Mouse (Mus musculus): ENCODE measurements around the gene Olfr464. TPM values are rescaled to one million over a fixed set of nuclear protein-coding genes. Genes with fewer than 3 reads are reported as not detected.

Gene Olfr464
- not detected for polyA plus RNA-seq (2014; fragmentation: Illumina TruSeq; extraction: RNeasy Lipid Tissue Mini Kit (QIAGEN cat#74804); ENCODE audit: insufficient read depth, low read depth, low replicate concordance)

DNA sequence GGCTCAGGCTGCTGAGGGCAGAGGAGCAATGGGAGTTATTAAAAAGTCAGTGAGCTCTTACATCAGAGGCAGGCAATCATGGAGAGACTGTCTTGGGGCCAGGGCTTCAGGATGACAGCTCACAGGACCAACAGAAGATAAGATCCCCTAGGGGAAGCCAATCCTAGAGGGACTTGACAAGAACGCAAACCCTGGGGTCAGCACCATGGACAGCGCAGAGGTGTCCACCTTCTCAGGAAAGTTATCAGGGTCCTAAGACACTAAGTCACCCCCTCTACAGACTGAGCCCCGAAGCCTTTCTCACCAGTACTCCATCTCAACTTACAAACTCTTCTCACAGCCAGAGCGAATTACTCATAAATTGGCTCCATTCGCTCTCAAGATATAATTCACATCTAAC lies at the start of gene Olfr464:
Gene Olfr464, minus strand, starts transcription at position 2 of the 400 bp plus-strand sequence.

DNA sequence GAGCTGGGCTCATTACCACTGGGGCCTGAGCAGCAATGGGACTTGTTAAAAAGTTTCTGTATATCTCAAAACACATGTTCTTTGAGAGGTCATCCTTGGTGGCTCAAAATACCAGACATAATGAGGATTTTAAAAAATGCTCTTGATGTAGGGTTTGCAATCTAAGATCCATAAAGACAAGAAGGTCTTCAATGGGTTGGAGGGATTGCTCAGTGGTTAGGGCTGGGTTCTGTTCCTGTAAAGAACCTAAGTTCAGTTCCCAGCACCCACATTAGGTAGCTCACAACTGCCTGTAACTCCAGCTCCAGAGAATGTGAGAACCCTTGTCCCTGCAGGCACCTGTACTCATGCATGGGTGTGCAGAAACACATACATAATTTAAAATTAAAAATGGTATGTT lies 23.5 kb downstream of the Olfr464 start, which contains the start of gene Olfr463:
Gene Olfr463, minus strand, starts transcription at position 101 of the 400 bp plus-strand sequence.

GRCm38 (mm10) chr11:87892168-87892567 lies 28.6 kb downstream of the Olfr464 start, which contains the start of gene Olfr462:
Gene Olfr462 (minus strand): TSS chr11:87892268.

GRCm38 (mm10) chr11:87875436-87875835 lies 45.3 kb downstream of the Olfr464 start, which contains the start of gene Epx:
Gene Epx (minus strand): TSS chr11:87875536.

Other genes with a start within 250 kb of the Olfr464 start
- 132 TPM for gene Supt4a, start 183.4 kb downstream of the Olfr464 start, polyA plus RNA-seq (2014; fragmentation: Illumina TruSeq; extraction: RNeasy Lipid Tissue Mini Kit (QIAGEN cat#74804); ENCODE audit: insufficient read depth, low read depth, low replicate concordance)
- 1.9 TPM for gene Tspoap1, start 160.4 kb downstream of the Olfr464 start, polyA plus RNA-seq (2014; fragmentation: Illumina TruSeq; extraction: RNeasy Lipid Tissue Mini Kit (QIAGEN cat#74804); ENCODE audit: insufficient read depth, low read depth, low replicate concordance)
- gene Mpo, start 127.4 kb downstream of the Olfr464 start, polyA plus RNA-seq (2014; fragmentation: Illumina TruSeq; extraction: RNeasy Lipid Tissue Mini Kit (QIAGEN cat#74804); ENCODE audit: insufficient read depth, low read depth, low replicate concordance) = not detected
- not detected for gene Lpo, start 92.7 kb downstream of the Olfr464 start, polyA plus RNA-seq (2014; fragmentation: Illumina TruSeq; extraction: RNeasy Lipid Tissue Mini Kit (QIAGEN cat#74804); ENCODE audit: insufficient read depth, low read depth, low replicate concordance)
- 2.8 TPM for gene Mks1, start 67.8 kb downstream of the Olfr464 start, polyA plus RNA-seq (2014; fragmentation: Illumina TruSeq; extraction: RNeasy Lipid Tissue Mini Kit (QIAGEN cat#74804); ENCODE audit: insufficient read depth, low read depth, low replicate concordance)
- not detected for gene Epx, start 45.4 kb downstream of the Olfr464 start, polyA plus RNA-seq (2014; fragmentation: Illumina TruSeq; extraction: RNeasy Lipid Tissue Mini Kit (QIAGEN cat#74804); ENCODE audit: insufficient read depth, low read depth, low replicate concordance)
- not detected for gene Olfr462, start 28.7 kb downstream of the Olfr464 start, polyA plus RNA-seq (2014; fragmentation: Illumina TruSeq; extraction: RNeasy Lipid Tissue Mini Kit (QIAGEN cat#74804); ENCODE audit: insufficient read depth, low read depth, low replicate concordance)
- gene Olfr463, start 23.6 kb downstream of the Olfr464 start, polyA plus RNA-seq (2014; fragmentation: Illumina TruSeq; extraction: RNeasy Lipid Tissue Mini Kit (QIAGEN cat#74804); ENCODE audit: insufficient read depth, low read depth, low replicate concordance) = not detected
- gene Dynll2, start 66.6 kb upstream of the Olfr464 start, polyA plus RNA-seq (2014; fragmentation: Illumina TruSeq; extraction: RNeasy Lipid Tissue Mini Kit (QIAGEN cat#74804); ENCODE audit: insufficient read depth, low read depth, low replicate concordance) = 100 TPM
- 79.3 TPM for gene Srsf1, start 126.4 kb upstream of the Olfr464 start, polyA plus RNA-seq (2014; fragmentation: Illumina TruSeq; extraction: RNeasy Lipid Tissue Mini Kit (QIAGEN cat#74804); ENCODE audit: insufficient read depth, low read depth, low replicate concordance)
- gene Vezf1, start 147.3 kb upstream of the Olfr464 start, polyA plus RNA-seq (2014; fragmentation: Illumina TruSeq; extraction: RNeasy Lipid Tissue Mini Kit (QIAGEN cat#74804); ENCODE audit: insufficient read depth, low read depth, low replicate concordance) = 23.8 TPM
- gene Cuedc1, start 177.1 kb upstream of the Olfr464 start, polyA plus RNA-seq (2014; fragmentation: Illumina TruSeq; extraction: RNeasy Lipid Tissue Mini Kit (QIAGEN cat#74804); ENCODE audit: insufficient read depth, low read depth, low replicate concordance) = 19.1 TPM